Mouse (Mus musculus): ENCODE results near the gene Zscan4c.
"Not testable (repeated sequence)": the region's sequence is repeated elsewhere in the genome, so short reads cannot be mapped to it uniquely, and the experiment has no call there.

Gene Zscan4c

DNA sequence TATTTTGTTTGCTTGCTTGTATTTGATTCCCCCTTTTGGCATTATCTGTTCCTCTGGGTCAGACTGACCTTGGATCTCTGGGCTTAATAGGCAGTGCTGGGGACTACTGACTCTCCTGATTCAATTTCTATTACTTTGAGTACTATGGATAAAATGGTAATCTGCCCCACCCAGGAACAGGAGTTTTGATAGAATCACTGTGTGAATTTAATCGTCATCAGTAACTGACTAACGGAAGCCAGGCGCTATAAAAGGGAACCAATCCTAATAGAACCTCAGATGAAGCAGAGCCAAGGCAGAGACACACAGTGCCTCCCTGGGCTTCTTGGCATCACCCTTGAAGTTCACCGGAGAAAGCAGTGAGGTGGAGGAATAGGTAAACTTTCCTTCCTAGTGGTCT is at the start of gene Zscan4c:
Gene Zscan4c, plus strand, starts transcription at position 301 of the 400 bp plus-strand sequence.
- not testable (repeated sequence) for DNase-seq
